Mouse (Mus musculus): ENCODE results near the gene Lsm10. TPM values are rescaled to one million over a fixed set of nuclear protein-coding genes. Genes with fewer than 3 reads are reported as not detected.

Gene Lsm10
- total RNA-seq, 2 experiments from 2014 or later = 2.2 to 18.0 TPM

- ATAC-seq (replicated peaks; ENCODE audit: low FRiP score, poor library complexity, severe bottlenecking) = no peak
These were observed 19.6 kb downstream of the Lsm10 start for GRCm38 (mm10) chr4:126115871-126116521.

- ATAC-seq (replicated peaks; ENCODE audit: low FRiP score, poor library complexity, severe bottlenecking) = no peak
These were observed 20.7 kb downstream of the Lsm10 start for GRCm38 (mm10) chr4:126117116-126117515.

- no peak for ATAC-seq (replicated peaks; ENCODE audit: low FRiP score, poor library complexity, severe bottlenecking)
These were observed 22.2 kb downstream of the Lsm10 start for GRCm38 (mm10) chr4:126118651-126119050.

GRCm38 (mm10) chr4:126119051-126119450 lies 22.6 kb downstream of the Lsm10 start:
- ATAC-seq (replicated peaks; ENCODE audit: low FRiP score, poor library complexity, severe bottlenecking) = no peak

- ATAC-seq (replicated peaks; ENCODE audit: low FRiP score, poor library complexity, severe bottlenecking) = no peak
These were observed 23.6 kb downstream of the Lsm10 start for GRCm38 (mm10) chr4:126120052-126120451.

GRCm38 (mm10) chr4:126120506-126120905 lies 24.1 kb downstream of the Lsm10 start:
- no peak for ATAC-seq (replicated peaks; ENCODE audit: low FRiP score, poor library complexity, severe bottlenecking)

- no peak for ATAC-seq (replicated peaks; ENCODE audit: low FRiP score, poor library complexity, severe bottlenecking)
These were observed 27.1 kb downstream of the Lsm10 start for GRCm38 (mm10) chr4:126123309-126124040.

- ATAC-seq (replicated peaks; ENCODE audit: low FRiP score, poor library complexity, severe bottlenecking) = no peak
These were observed 34.1 kb downstream of the Lsm10 start for GRCm38 (mm10) chr4:126130502-126130901.

GRCm38 (mm10) chr4:126131290-126132121 lies 35.1 kb downstream of the Lsm10 start:
- ATAC-seq (replicated peaks; ENCODE audit: low FRiP score, poor library complexity, severe bottlenecking) = no peak

- no peak for ATAC-seq (replicated peaks; ENCODE audit: low FRiP score, poor library complexity, severe bottlenecking)
These were observed 36.3 kb downstream of the Lsm10 start for GRCm38 (mm10) chr4:126132636-126133264.

- no peak for ATAC-seq (replicated peaks; ENCODE audit: low FRiP score, poor library complexity, severe bottlenecking)
These were observed 37.8 kb downstream of the Lsm10 start for GRCm38 (mm10) chr4:126134236-126134635.

- ATAC-seq (replicated peaks; ENCODE audit: low FRiP score, poor library complexity, severe bottlenecking) = no peak
These were observed 38.2 kb downstream of the Lsm10 start for GRCm38 (mm10) chr4:126134639-126135038.

GRCm38 (mm10) chr4:126137773-126138172 lies 41.4 kb downstream of the Lsm10 start:
- ATAC-seq (replicated peaks; ENCODE audit: low FRiP score, poor library complexity, severe bottlenecking) = no peak

GRCm38 (mm10) chr4:126141021-126141420 lies 44.6 kb downstream of the Lsm10 start:
- ATAC-seq (replicated peaks; ENCODE audit: low FRiP score, poor library complexity, severe bottlenecking) = no peak

GRCm38 (mm10) chr4:126145396-126145795 lies 49.0 kb downstream of the Lsm10 start:
- ATAC-seq (replicated peaks; ENCODE audit: low FRiP score, poor library complexity, severe bottlenecking) = no peak

- no peak for ATAC-seq (replicated peaks; ENCODE audit: low FRiP score, poor library complexity, severe bottlenecking)
These were observed 50.6 kb downstream of the Lsm10 start for GRCm38 (mm10) chr4:126146974-126147532.

- no peak for ATAC-seq (replicated peaks; ENCODE audit: low FRiP score, poor library complexity, severe bottlenecking)
These were observed 51.2 kb downstream of the Lsm10 start, which contains the start of gene Eva1b for GRCm38 (mm10) chr4:126147533-126148160. Eva1b (plus strand) TSS chr4:126147744.

Measured in erythroid progenitor cell, adult 5-6 weeks (primary cell).